Mouse (Mus musculus): ENCODE results near the gene Esr2. TPM values are rescaled to one million over a fixed set of nuclear protein-coding genes. Genes with fewer than 3 reads are reported as not detected.
"Not testable (repeated sequence)": the region's sequence is repeated elsewhere in the genome, so short reads cannot be mapped to it uniquely, and the experiment has no call there.

Esr2 gene
- polyA plus RNA-seq, 1 experiment from 2014 or later, result 0.04 TPM

- H3K4me1 ChIP-seq (ENCODE audit: control insufficient read depth, insufficient read depth, low read length), result 0 out of 2 replicates have a peak, but pooled peaks cover 5% of the 10 kb centered on the region
- H3K4me2 ChIP-seq (ENCODE audit: low read depth, low read length), result no peak overlapping the region
- 0 out of 2 replicates have a peak, but pooled peaks have one; percentile 9 for ATAC-seq
- no peak overlapping the region for H3K9ac ChIP-seq (ENCODE audit: low read depth, low read length)
- no peaks in the 10 kb centered on the region for H3K9me3 ChIP-seq (ENCODE audit: control insufficient read depth, low read length)
- H3K27ac ChIP-seq (ENCODE audit: low read length), result no peak overlapping the region
- no peak overlapping the region for H3K4me3 ChIP-seq (ENCODE audit: low read length)
- 59% methylated on average over 5 of the region's 5 CpGs for WGBS
- no peaks in the 10 kb centered on the region for H3K36me3 ChIP-seq (ENCODE audit: control insufficient read depth, insufficient read depth, low read length)
- H3K27me3 ChIP-seq (replicated peaks; ENCODE audit: control insufficient read depth, insufficient read depth, low read length), result no peaks in the 10 kb centered on the region
These were observed 2.0 kb upstream of the Esr2 start for GRCm38 (mm10) chr12:76179051-76179450.

- H3K27ac ChIP-seq (ENCODE audit: low read length), result no peak overlapping the region
- peak; percentile 72 for ATAC-seq
- H3K9ac ChIP-seq (ENCODE audit: low read depth, low read length), result no peak overlapping the region
- H3K4me3 ChIP-seq (ENCODE audit: low read length), result no peak overlapping the region
- 33% methylated on average over 16 of the region's 16 CpGs for WGBS
- no peaks in the 10 kb centered on the region for H3K9me3 ChIP-seq (ENCODE audit: control insufficient read depth, low read length)
- H3K27me3 ChIP-seq (replicated peaks; ENCODE audit: control insufficient read depth, insufficient read depth, low read length), result no peaks in the 10 kb centered on the region
- H3K36me3 ChIP-seq (ENCODE audit: control insufficient read depth, insufficient read depth, low read length), result no peaks in the 10 kb centered on the region
- H3K4me2 ChIP-seq (ENCODE audit: low read depth, low read length), result peak overlapping the region; percentile 95
- H3K4me1 ChIP-seq (ENCODE audit: control insufficient read depth, insufficient read depth, low read length), result 0 out of 2 replicates have a peak, but pooled peaks cover 5% of the 10 kb centered on the region
These were observed 932 bp upstream of the Esr2 start for GRCm38 (mm10) chr12:76177864-76178518.

- no peaks in the 10 kb centered on the region for H3K9me3 ChIP-seq (ENCODE audit: control insufficient read depth, low read length)
- no peak overlapping the region for H3K4me3 ChIP-seq (ENCODE audit: low read length)
- no peak overlapping the region for H3K9ac ChIP-seq (ENCODE audit: low read depth, low read length)
- WGBS, result 47% methylated on average over 5 of the region's 5 CpGs
- H3K4me2 ChIP-seq (ENCODE audit: low read depth, low read length), result no peak overlapping the region
- no peaks in the 10 kb centered on the region for H3K27me3 ChIP-seq (replicated peaks; ENCODE audit: control insufficient read depth, insufficient read depth, low read length)
- ATAC-seq, result no peak
- H3K36me3 ChIP-seq (ENCODE audit: control insufficient read depth, insufficient read depth, low read length), result no peaks in the 10 kb centered on the region
- no peak overlapping the region for H3K27ac ChIP-seq (ENCODE audit: low read length)
- H3K4me1 ChIP-seq (ENCODE audit: control insufficient read depth, insufficient read depth, low read length), result no peaks in the 10 kb centered on the region
These were observed 11.4 kb downstream of the Esr2 start for GRCm38 (mm10) chr12:76165641-76166040.

- H3K27ac ChIP-seq (ENCODE audit: low read length); H3K4me1 ChIP-seq (ENCODE audit: control insufficient read depth, insufficient read depth, low read length); H3K27me3 ChIP-seq (replicated peaks; ENCODE audit: control insufficient read depth, insufficient read depth, low read length); ATAC-seq; H3K9ac ChIP-seq (ENCODE audit: low read depth, low read length); H3K9me3 ChIP-seq (ENCODE audit: control insufficient read depth, low read length); H3K36me3 ChIP-seq (ENCODE audit: control insufficient read depth, insufficient read depth, low read length): not testable (repeated sequence)
- H3K4me3 ChIP-seq (ENCODE audit: low read length), result peak overlapping the region; percentile 31
- 16% methylated on average over 30 of the region's 30 CpGs for WGBS
- peak overlapping the region; percentile 54 for H3K4me2 ChIP-seq (ENCODE audit: low read depth, low read length)
These were observed 24.7 kb downstream of the Esr2 start for GRCm38 (mm10) chr12:76152389-76152788.

GRCm38 (mm10) chr12:76136701-76137100 is 40.4 kb downstream of the Esr2 start:
- no peaks in the 10 kb centered on the region for H3K4me1 ChIP-seq (ENCODE audit: control insufficient read depth, insufficient read depth, low read length)
- no peak overlapping the region for H3K27ac ChIP-seq (ENCODE audit: low read length)
- H3K36me3 ChIP-seq (ENCODE audit: control insufficient read depth, insufficient read depth, low read length), result no peaks in the 10 kb centered on the region
- WGBS, result 56% methylated on average over 6 of the region's 6 CpGs
- H3K9me3 ChIP-seq (ENCODE audit: control insufficient read depth, low read length), result no peaks in the 10 kb centered on the region
- no peak for ATAC-seq
- no peak overlapping the region for H3K9ac ChIP-seq (ENCODE audit: low read depth, low read length)
- no peak overlapping the region for H3K4me2 ChIP-seq (ENCODE audit: low read depth, low read length)
- no peaks in the 10 kb centered on the region for H3K27me3 ChIP-seq (replicated peaks; ENCODE audit: control insufficient read depth, insufficient read depth, low read length)
- H3K4me3 ChIP-seq (ENCODE audit: low read length), result no peak overlapping the region

- not testable (repeated sequence) for H3K4me3 ChIP-seq (ENCODE audit: low read length); ATAC-seq; H3K9me3 ChIP-seq (ENCODE audit: control insufficient read depth, low read length); H3K4me2 ChIP-seq (ENCODE audit: low read depth, low read length); H3K9ac ChIP-seq (ENCODE audit: low read depth, low read length); H3K4me1 ChIP-seq (ENCODE audit: control insufficient read depth, insufficient read depth, low read length); H3K27ac ChIP-seq (ENCODE audit: low read length); H3K36me3 ChIP-seq (ENCODE audit: control insufficient read depth, insufficient read depth, low read length); H3K27me3 ChIP-seq (replicated peaks; ENCODE audit: control insufficient read depth, insufficient read depth, low read length)
- WGBS, result 82% methylated on average over 9 of the region's 9 CpGs
These were observed 44.0 kb downstream of the Esr2 start for GRCm38 (mm10) chr12:76133081-76133480.

GRCm38 (mm10) chr12:76132591-76132990 is 44.5 kb downstream of the Esr2 start:
- H3K27ac ChIP-seq (ENCODE audit: low read length), result no peak overlapping the region
- H3K4me2 ChIP-seq (ENCODE audit: low read depth, low read length), result no peak overlapping the region
- WGBS, result 62% methylated on average over 4 of the region's 4 CpGs
- H3K9me3 ChIP-seq (ENCODE audit: control insufficient read depth, low read length), result no peaks in the 10 kb centered on the region
- no peak overlapping the region for H3K9ac ChIP-seq (ENCODE audit: low read depth, low read length)
- ATAC-seq, result no peak
- H3K4me3 ChIP-seq (ENCODE audit: low read length), result no peak overlapping the region
- H3K27me3 ChIP-seq (replicated peaks; ENCODE audit: control insufficient read depth, insufficient read depth, low read length), result no peaks in the 10 kb centered on the region
- H3K36me3 ChIP-seq (ENCODE audit: control insufficient read depth, insufficient read depth, low read length), result no peaks in the 10 kb centered on the region
- H3K4me1 ChIP-seq (ENCODE audit: control insufficient read depth, insufficient read depth, low read length), result 0 out of 2 replicates have a peak, but pooled peaks cover 6% of the 10 kb centered on the region

- Histone ChIP-seq H3K4me2 (ENCODE audit: low read depth, low read length) (no peak overlapping the region), H3K4me3 (ENCODE audit: low read length) (no peak overlapping the region), H3K36me3 (ENCODE audit: control insufficient read depth, insufficient read depth, low read length) (no peaks in the 10 kb centered on the region), H3K4me1 (ENCODE audit: control insufficient read depth, insufficient read depth, low read length) (0 out of 2 replicates have a peak, but pooled peaks cover 6% of the 10 kb centered on the region), H3K27me3 (replicated peaks; ENCODE audit: control insufficient read depth, insufficient read depth, low read length) (no peaks in the 10 kb centered on the region), H3K9me3 (ENCODE audit: control insufficient read depth, low read length) (no peaks in the 10 kb centered on the region), H3K27ac (ENCODE audit: low read length) (no peak overlapping the region), H3K9ac (ENCODE audit: low read depth, low read length) (no peak overlapping the region)
- ATAC-seq, result 0 out of 2 replicates have a peak, but pooled peaks have one; percentile 46
- WGBS, result 76% methylated on average over 6 of the region's 6 CpGs
These were observed 46.2 kb downstream of the Esr2 start for GRCm38 (mm10) chr12:76130891-76131290.

- Histone ChIP-seq H3K36me3 (ENCODE audit: control insufficient read depth, insufficient read depth, low read length) (no peaks in the 10 kb centered on the region), H3K4me2 (ENCODE audit: low read depth, low read length) (no peak overlapping the region), H3K4me1 (ENCODE audit: control insufficient read depth, insufficient read depth, low read length) (0 out of 2 replicates have a peak, but pooled peaks cover 6% of the 10 kb centered on the region), H3K27ac (ENCODE audit: low read length) (no peak overlapping the region), H3K9me3 (ENCODE audit: control insufficient read depth, low read length) (no peaks in the 10 kb centered on the region), H3K9ac (ENCODE audit: low read depth, low read length) (no peak overlapping the region), H3K27me3 (replicated peaks; ENCODE audit: control insufficient read depth, insufficient read depth, low read length) (no peaks in the 10 kb centered on the region), H3K4me3 (ENCODE audit: low read length) (no peak overlapping the region)
- ATAC-seq, result no peak
- 27% methylated on average over 4 of the region's 4 CpGs for WGBS
These were observed 46.8 kb downstream of the Esr2 start for GRCm38 (mm10) chr12:76130281-76130680.

- H3K9ac ChIP-seq (ENCODE audit: low read depth, low read length), result no peak overlapping the region
- 0 out of 2 replicates have a peak, but pooled peaks cover 6% of the 10 kb centered on the region for H3K4me1 ChIP-seq (ENCODE audit: control insufficient read depth, insufficient read depth, low read length)
- no peak overlapping the region for H3K4me3 ChIP-seq (ENCODE audit: low read length)
- 85% methylated on average over 10 of the region's 10 CpGs for WGBS
- H3K4me2 ChIP-seq (ENCODE audit: low read depth, low read length), result no peak overlapping the region
- no peaks in the 10 kb centered on the region for H3K36me3 ChIP-seq (ENCODE audit: control insufficient read depth, insufficient read depth, low read length)
- ATAC-seq, result no peak
- H3K27ac ChIP-seq (ENCODE audit: low read length), result no peak overlapping the region
- no peaks in the 10 kb centered on the region for H3K27me3 ChIP-seq (replicated peaks; ENCODE audit: control insufficient read depth, insufficient read depth, low read length)
- H3K9me3 ChIP-seq (ENCODE audit: control insufficient read depth, low read length), result no peaks in the 10 kb centered on the region
These were observed 48.2 kb downstream of the Esr2 start for GRCm38 (mm10) chr12:76128831-76129230.
